Mouse (Mus musculus) midbrain, embryonic 11.5 days (tissue): ENCODE results near the gene Tap2. TPM values are rescaled to one million over a fixed set of nuclear protein-coding genes. Genes with fewer than 3 reads are reported as not detected.
A peak's percentile ranks its signal among the peaks of the same experiment; 100 is the strongest.

ENCODE experiments used
- ATAC-seq: fragments of 200-750 bp; cut with Nextera tagmentation; 2 replicates; pipeline ENCODE4 v1.8.0; 2017; ENCODE audit warnings: moderate TSS enrichment, moderate library complexity; ENCODE audit not compliant: low FRiP score
- DNase-seq: peaks from one replicate; pipeline ENCODE4 v3.0.0; 2015; ENCODE audit warnings: low spot score; ENCODE audit errors: missing footprints
- H3K27ac ChIP-seq: fragments of 300-500 bp; sonication (generic); 2 replicates; pipeline ENCODE4 v1.5.1; 2014; ENCODE audit warnings: low read depth, low read length
- H3K27me3 ChIP-seq: fragments of 300-500 bp; sonication (generic); 2 replicates; pipeline ENCODE4 v1.6.1; 2014; ENCODE audit warnings: mild to moderate bottlenecking, low read length, moderate library complexity, mixed read lengths; ENCODE audit not compliant: control insufficient read depth, insufficient read depth
- H3K36me3 ChIP-seq: fragments of 300-500 bp; sonication (generic); 2 replicates; pipeline ENCODE4 v1.6.1; 2014; ENCODE audit warnings: mild to moderate bottlenecking, low read length, moderate library complexity, mixed read lengths; ENCODE audit not compliant: control insufficient read depth, insufficient read depth
- H3K4me1 ChIP-seq: fragments of 300-500 bp; sonication (generic); 2 replicates; pipeline ENCODE4 v1.6.1; 2014; ENCODE audit warnings: low read length; ENCODE audit not compliant: control insufficient read depth, insufficient read depth
- H3K4me2 ChIP-seq: fragments of 300-500 bp; sonication (generic); 2 replicates; pipeline ENCODE4 v1.6.1; 2014; ENCODE audit warnings: mild to moderate bottlenecking, moderate library complexity
- H3K4me3 ChIP-seq: fragments of 300-500 bp; sonication (generic); 2 replicates; pipeline ENCODE4 v1.5.1; 2014; ENCODE audit warnings: low read depth, low read length
- H3K9ac ChIP-seq: fragments of 300-500 bp; sonication (generic); 2 replicates; pipeline ENCODE4 v1.6.1; 2014; ENCODE audit warnings: low read length
- H3K9me3 ChIP-seq: fragments of 300-500 bp; sonication (generic); 2 replicates; pipeline ENCODE4 v1.6.1; 2016; ENCODE audit warnings: low read length; ENCODE audit not compliant: control insufficient read depth
- WGBS: fragments of 180-500 bp; shearing (Covaris S2); extraction: QIAGEN DNeasy Blood & Tissue Kit; methylation state at CpG from one replicate; pipeline ENCODE4 v1.1.7; 2014; 5-methylcytosine and 5-hydroxymethylcytosine counted together
- polyA plus RNA-seq: library from polyadenylated mRNA; unstranded; fragments of >200 nt; fragmentation: Nextera tagmentation; extraction: Ambion mirVana; gene quantifications from 2 replicates; pipeline ENCODE4 v1.2.1, GENCODE M21; 2014

The Tap2 gene
- polyA plus RNA-seq, 1 experiment from 2014 or later, result 0.27 TPM

- Histone ChIP-seq H3K4me1 (peaks cover 13% of the 10 kb centered on the region), H3K27ac (no peak overlapping the region), H3K9me3 (no peaks in the 10 kb centered on the region), H3K4me2 (peak overlapping the region; percentile 92), H3K9ac (peak overlapping the region; percentile 52), H3K27me3 (peaks cover 13% of the 10 kb centered on the region), H3K36me3 (no peaks in the 10 kb centered on the region), H3K4me3 (peak overlapping the region; percentile 49)
- 1% methylated on average over 8 of the region's 8 CpGs for WGBS
- DNase-seq, result peak; percentile 99
- peak; percentile 82 for ATAC-seq
Measured at GRCm38 (mm10) chr17:34263068-34263467, 59.7 kb downstream of the Tap2 start.

- peaks cover 13% of the 10 kb centered on the region for H3K4me1 ChIP-seq
- no peak overlapping the region for H3K27ac ChIP-seq
Measured at GRCm38 (mm10) chr17:34263811-34264371, 60.6 kb downstream of the Tap2 start.

DNA sequence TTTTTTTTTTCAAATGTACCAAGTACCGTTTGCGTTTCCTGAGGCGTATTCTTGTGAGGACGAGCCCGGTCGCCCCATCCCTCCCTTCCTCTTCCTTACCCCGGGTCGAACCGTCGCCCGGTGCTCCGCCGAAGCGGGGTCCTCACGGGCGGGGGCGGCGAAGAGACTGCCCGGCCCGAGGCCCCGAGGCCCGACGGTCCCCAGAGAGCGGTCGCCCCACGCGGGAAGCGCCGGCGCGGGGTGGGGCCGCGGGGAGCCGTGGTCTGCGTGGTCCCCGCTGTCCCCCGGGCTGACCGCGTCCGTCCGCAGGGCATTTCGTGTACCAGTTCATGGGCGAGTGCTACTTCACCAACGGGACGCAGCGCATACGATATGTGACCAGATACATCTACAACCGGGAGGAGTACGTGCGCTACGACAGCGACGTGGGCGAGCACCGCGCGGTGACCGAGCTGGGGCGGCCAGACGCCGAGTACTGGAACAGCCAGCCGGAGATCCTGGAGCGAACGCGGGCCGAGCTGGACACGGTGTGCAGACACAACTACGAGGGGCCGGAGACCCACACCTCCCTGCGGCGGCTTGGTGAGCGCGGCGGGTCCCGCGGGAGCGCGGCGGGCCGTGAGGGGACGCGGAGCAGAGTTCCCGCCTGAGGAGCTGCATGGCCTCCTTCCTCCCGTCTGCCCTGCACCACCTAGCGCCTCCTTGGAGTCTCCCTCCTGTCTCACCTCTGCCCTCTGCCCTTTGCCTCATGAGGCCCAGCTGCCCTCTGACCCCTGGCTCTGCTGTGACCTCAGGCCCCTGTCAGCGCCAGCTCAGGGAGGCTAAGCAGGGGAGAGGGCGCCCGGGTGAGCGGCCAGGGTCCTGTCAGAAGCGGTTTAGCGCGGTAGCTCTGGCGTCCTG lies 61.4 kb downstream of the Tap2 start:
- H3K9me3 ChIP-seq, result no peaks in the 10 kb centered on the region
- DNase-seq, result peak; percentile 95
- H3K27ac ChIP-seq, result no peak overlapping the region
- peak overlapping the region; percentile 49 for H3K4me3 ChIP-seq
- WGBS, result under 1% methylated on average over 88 of the region's 93 CpGs
- H3K4me1 ChIP-seq, result peaks cover 13% of the 10 kb centered on the region
- ATAC-seq, result peak; percentile 57; the same call in 1 of the 2 replicates
- no peaks in the 10 kb centered on the region for H3K36me3 ChIP-seq
- peak overlapping the region; percentile 64 for H3K9ac ChIP-seq
- H3K4me2 ChIP-seq, result peak overlapping the region; percentile 92
- H3K27me3 ChIP-seq, result peaks cover 13% of the 10 kb centered on the region

More at GRCm38 (mm10) chr17:34263811-34264371, 60.6 kb downstream of the Tap2 start:
- H3K9me3 ChIP-seq, result no peaks in the 10 kb centered on the region
- peak overlapping the region; percentile 92 for H3K4me2 ChIP-seq
- H3K4me3 ChIP-seq, result peak overlapping the region; percentile 49
- peaks cover 13% of the 10 kb centered on the region for H3K27me3 ChIP-seq
- DNase-seq, result peak; percentile 95
- under 1% methylated on average over 14 of the region's 14 CpGs for WGBS
- H3K9ac ChIP-seq, result peak overlapping the region; percentile 52; the same call in 1 of the 2 replicates
- H3K36me3 ChIP-seq, result no peaks in the 10 kb centered on the region
- ATAC-seq, result peak; percentile 10; the same call in 1 of the 2 replicates

Other genes starting within 250 kb of the Tap2 start
- 36.3 and 36.5 TPM in 2 replicates for gene Vps52, start 247.7 kb upstream of the Tap2 start, polyA plus RNA-seq
- gene Rps18, start 247.5 kb upstream of the Tap2 start, polyA plus RNA-seq, result 1,159 and 1,302 TPM in 2 replicates
- 30.0 and 37.2 TPM in 2 replicates for gene H2-K1, start 203.2 kb upstream of the Tap2 start, polyA plus RNA-seq
- 5.5 and 7.1 TPM in 2 replicates for gene Ring1, start 178.8 kb upstream of the Tap2 start, polyA plus RNA-seq
- gene H2-Ke6, start 175.5 kb upstream of the Tap2 start, polyA plus RNA-seq, result 95.4 and 99.0 TPM in 2 replicates
- 85.1 and 97.4 TPM in 2 replicates for gene Slc39a7, start 171.8 kb upstream of the Tap2 start, polyA plus RNA-seq
- gene Rxrb, start 171.7 kb upstream of the Tap2 start, polyA plus RNA-seq, result 17.2 and 17.9 TPM in 2 replicates
- 0.52 and 1.4 TPM in 2 replicates for gene Col11a2, start 164.1 kb upstream of the Tap2 start, polyA plus RNA-seq
- 0.19 and 0.33 TPM in 2 replicates for gene H2-Oa, start 111.2 kb upstream of the Tap2 start, polyA plus RNA-seq
- gene H2-DMa, start 84.0 kb upstream of the Tap2 start, polyA plus RNA-seq, result 8.0 and 9.5 TPM in 2 replicates
- 98.7 and 99.2 TPM in 2 replicates for gene Brd2, start 80.9 kb upstream of the Tap2 start, polyA plus RNA-seq
- gene H2-DMb2, start 60.2 kb upstream of the Tap2 start, polyA plus RNA-seq, result not detected in 2 replicates
- gene H2-DMb1, start 50.5 kb upstream of the Tap2 start, polyA plus RNA-seq, result 0.25 and 0.38 TPM in 2 replicates
- gene Tap1, start 16.0 kb upstream of the Tap2 start, polyA plus RNA-seq, result 0.77 and 1.7 TPM in 2 replicates
- 1.0 and 1.3 TPM in 2 replicates for gene Psmb9, start 15.8 kb upstream of the Tap2 start, polyA plus RNA-seq
- gene Psmb8, start 5.8 kb upstream of the Tap2 start, polyA plus RNA-seq, result 1.8 and 2.1 TPM in 2 replicates
- not detected in 2 replicates for gene H2-Ob, start 35.4 kb downstream of the Tap2 start, polyA plus RNA-seq
- gene H2-Ab1, start 54.2 kb downstream of the Tap2 start, polyA plus RNA-seq, result 4.3 and 4.7 TPM in 2 replicates
- not detected in 2 replicates for gene H2-Aa, start 84.3 kb downstream of the Tap2 start, polyA plus RNA-seq
- gene H2-Eb1, start 102.3 kb downstream of the Tap2 start, polyA plus RNA-seq, result 1.7 TPM in 2 replicates
- gene H2-Eb2, start 122.1 kb downstream of the Tap2 start, polyA plus RNA-seq, result not detected in 2 replicates
- gene Btnl2, start 151.3 kb downstream of the Tap2 start, polyA plus RNA-seq, result 0.07 TPM in 1 of 2 replicates, not detected in the other
- not detected in 2 replicates for gene Btnl1, start 173.6 kb downstream of the Tap2 start, polyA plus RNA-seq
- gene BC051142, start 195.3 kb downstream of the Tap2 start, polyA plus RNA-seq, result 1.6 and 2.9 TPM in 2 replicates